12 mouse cellular contexts compared by ENCODE assay signal in genomic region chr3:101517547-101517946, GRCm38 (mm10).
DNase-seq lines count a peak whose midpoint lies in the region; ATAC-seq and TF ChIP-seq lines count a peak whose summit lies in the region.
"Had no signal": no experiment of that assay in that cellular context is flagged by ENCODE, and none has a peak within 500 bp of the region (broad histone marks: within the 10 kb centered on the region; RNA-seq: fewer than 3 reads in every experiment).

No protein-coding gene starts in this region.

- TF ChIP-seq POLR2A in liver, adult 2 months (IDR thresholded peaks at IDR 0.05; ENCODE audit: extremely low read depth, insufficient read depth, low read length) = no peak
- no peak for TF ChIP-seq POLR2A in myocyte (IDR thresholded peaks at IDR 0.05; ENCODE audit: insufficient read length, low read depth)

- no peak for DNase-seq in forebrain, embryonic 10.5 days (ENCODE audit: extremely low spot score, low spot score)
- peak; percentile 93 for DNase-seq in liver, adult 2 months (ENCODE audit: extremely low read depth, low read depth, low spot score)
- DNase-seq in liver = no peak
- no peak for DNase-seq in c-Kit-positive CD71-positive TER-119-positive erythroid progenitor cells, embryonic 14.5 days (ENCODE audit: low spot score)
- no peak for DNase-seq in retina, embryonic 14.5 days (ENCODE audit: low spot score)
- DNase-seq: gastrocnemius, postnatal 10 days; thymus, adult 18-20 months had no signal

- ATAC-seq in forebrain, embryonic 12.5 days (ENCODE audit: low FRiP score) = no peak
- ATAC-seq in intestine, postnatal 0 days = no peak

- no peaks in the 10 kb centered on the region for H3K27me3 ChIP-seq in forebrain, embryonic 10.5 days (ENCODE audit: poor library complexity, severe bottlenecking)
- H3K27me3 ChIP-seq in forebrain, embryonic 12.5 days = no peaks in the 10 kb centered on the region
- no peaks in the 10 kb centered on the region for H3K27me3 ChIP-seq in liver, adult 2 months (ENCODE audit: control insufficient read depth, insufficient read depth, low read length)
- H3K27me3 ChIP-seq in intestine, postnatal 0 days (replicated peaks; ENCODE audit: control insufficient read depth, insufficient read depth, low read length) = no peaks in the 10 kb centered on the region
- H3K27me3 ChIP-seq in myocyte (ENCODE audit: control insufficient read depth, insufficient read depth, insufficient read length) = no peaks in the 10 kb centered on the region
- H3K27me3 ChIP-seq: forebrain, embryonic 15.5 days; heart, embryonic 15.5 days had no signal

- no peak overlapping the region for H3K9ac ChIP-seq in forebrain, embryonic 12.5 days
- H3K9ac ChIP-seq in liver, adult 2 months (ENCODE audit: low read depth, low read length) = peak overlapping the region; percentile 42
- H3K9ac ChIP-seq in intestine, postnatal 0 days (ENCODE audit: low read depth, low read length) = no peak overlapping the region
- H3K9ac ChIP-seq: forebrain, embryonic 15.5 days; heart, embryonic 15.5 days had no signal

- H3ac ChIP-seq in myocyte (ENCODE audit: control insufficient read depth, insufficient read length) = no peak overlapping the region

- no peak for TF ChIP-seq CTCF in liver, adult 2 months (IDR thresholded peaks at IDR 0.05; ENCODE audit: low read depth, low read length)
- TF ChIP-seq CTCF in intestine, postnatal 0 days (IDR thresholded peaks at IDR 0.05; ENCODE audit: low read depth) = no peak

- no peaks in the 10 kb centered on the region for H3K36me3 ChIP-seq in forebrain, embryonic 10.5 days (replicated peaks)
- H3K36me3 ChIP-seq in forebrain, embryonic 12.5 days (replicated peaks) = no peaks in the 10 kb centered on the region
- H3K36me3 ChIP-seq in liver, adult 2 months (ENCODE audit: control insufficient read depth, insufficient read depth, low read length) = no peaks in the 10 kb centered on the region
- H3K36me3 ChIP-seq in intestine, postnatal 0 days (ENCODE audit: control insufficient read depth, insufficient read depth) = no peaks in the 10 kb centered on the region
- H3K36me3 ChIP-seq in myocyte (ENCODE audit: control insufficient read depth, insufficient read depth) = no peaks in the 10 kb centered on the region
- H3K36me3 ChIP-seq: forebrain, embryonic 15.5 days; heart, embryonic 15.5 days had no signal

- peaks cover 38% of the 10 kb centered on the region for H3K4me1 ChIP-seq in forebrain, embryonic 10.5 days
- peaks cover 32% of the 10 kb centered on the region for H3K4me1 ChIP-seq in forebrain, embryonic 12.5 days
- H3K4me1 ChIP-seq in liver, adult 2 months (ENCODE audit: control insufficient read depth, insufficient read depth, low read length) = peaks cover 45% of the 10 kb centered on the region
- H3K4me1 ChIP-seq in intestine, postnatal 0 days (replicated peaks; ENCODE audit: control insufficient read depth, insufficient read depth, low read length) = peaks cover 7% of the 10 kb centered on the region

- H3K9me3 ChIP-seq in forebrain, embryonic 10.5 days = no peaks in the 10 kb centered on the region
- H3K9me3 ChIP-seq in forebrain, embryonic 12.5 days = no peaks in the 10 kb centered on the region
- H3K9me3 ChIP-seq in intestine, postnatal 0 days (ENCODE audit: control insufficient read depth) = no peaks in the 10 kb centered on the region
- H3K9me3 ChIP-seq: forebrain, embryonic 15.5 days; heart, embryonic 15.5 days had no signal

- 90% methylated on average over 6 of the region's 6 CpGs for WGBS in forebrain, embryonic 10.5 days
- 83% methylated on average over 6 of the region's 6 CpGs for WGBS in forebrain, embryonic 12.5 days
- 23% methylated on average over 6 of the region's 6 CpGs for WGBS in liver, adult 2 months
- WGBS in intestine, postnatal 0 days = 46% methylated on average over 6 of the region's 6 CpGs

- no peak overlapping the region for H3K4me3 ChIP-seq in forebrain, embryonic 10.5 days
- no peak overlapping the region for H3K4me3 ChIP-seq in forebrain, embryonic 12.5 days (replicated peaks)
- no peak overlapping the region for H3K4me3 ChIP-seq in liver, adult 2 months (ENCODE audit: insufficient read depth, low read depth, low read length)
- no peak overlapping the region for H3K4me3 ChIP-seq in intestine, postnatal 0 days (ENCODE audit: low read depth, low read length)
- H3K4me3 ChIP-seq in myocyte = no peak overlapping the region
- H3K4me3 ChIP-seq: forebrain, embryonic 15.5 days; heart, embryonic 15.5 days had no signal

- peak overlapping the region; percentile 53 for H3K27ac ChIP-seq in forebrain, embryonic 10.5 days
- no peak overlapping the region for H3K27ac ChIP-seq in forebrain, embryonic 12.5 days
- peak overlapping the region; percentile 92 for H3K27ac ChIP-seq in liver, adult 2 months (replicated peaks; ENCODE audit: insufficient read depth, low read depth, low read length)
- peak overlapping the region; percentile 95 for H3K27ac ChIP-seq in intestine, postnatal 0 days (ENCODE audit: low read depth, low read length)
- H3K27ac ChIP-seq: forebrain, embryonic 15.5 days had no signal

- no peaks in the 10 kb centered on the region for H3K79me2 ChIP-seq in liver, adult 2 months (ENCODE audit: control insufficient read depth, insufficient read depth, low read length)
- no peaks in the 10 kb centered on the region for H3K79me2 ChIP-seq in myocyte (ENCODE audit: control insufficient read depth, insufficient read depth)

- H3K4me2 ChIP-seq in forebrain, embryonic 12.5 days = no peak overlapping the region
- no peak overlapping the region for H3K4me2 ChIP-seq in intestine, postnatal 0 days (replicated peaks; ENCODE audit: low read depth)
- no peak overlapping the region for H3K4me2 ChIP-seq in myocyte (ENCODE audit: low read depth)
- H3K4me2 ChIP-seq: forebrain, embryonic 15.5 days; heart, embryonic 15.5 days had no signal

TF ChIP-seq in myocyte, 11 proteins besides CTCF, POLR2A, EP300 and RAD21:
- TF ChIP-seq USF1 (IDR thresholded peaks at IDR 0.05; ENCODE audit: low read depth) (peak; percentile 21), E2F4 (IDR thresholded peaks at IDR 0.05; ENCODE audit: insufficient read depth) (no peak), POLR2AphosphoS2 (IDR thresholded peaks at IDR 0.05; ENCODE audit: insufficient read length, low read depth) (no peak)
